Mouse (Mus musculus): ENCODE measurements at regions not wholly inside any gene's neighbourhood (a gene's known extent, or its start where the extent isn't known, plus 50 kb on each side); places are given as distances from the start of the nearest gene placed in this dataset.

GRCm38 (mm10) chr10:67439844-67440243 is 95.4 kb upstream of the Egr2 start:
- Histone ChIP-seq H3K4me1 (no peaks in the 10 kb centered on the region), H3K27me3 (no peaks in the 10 kb centered on the region), H3K9me3 (no peaks in the 10 kb centered on the region), H3K9ac (no peak overlapping the region), H3K4me2 (replicated peaks) (no peak overlapping the region), H3K27ac (no peak overlapping the region), H3K36me3 (no peaks in the 10 kb centered on the region), H3K4me3 (no peak overlapping the region)
- no peak for ATAC-seq (ENCODE audit: insufficient number of reproducible peaks, insufficient read depth, low FRiP score, low TSS enrichment)
- WGBS, result 86% methylated on average over 5 of the region's 5 CpGs

GRCm38 (mm10) chr10:67441243-67441642 is 94.0 kb upstream of the Egr2 start:
- Histone ChIP-seq H3K27me3 (no peaks in the 10 kb centered on the region), H3K27ac (no peak overlapping the region), H3K4me2 (replicated peaks) (no peak overlapping the region), H3K9me3 (no peaks in the 10 kb centered on the region), H3K9ac (no peak overlapping the region), H3K36me3 (no peaks in the 10 kb centered on the region), H3K4me3 (no peak overlapping the region), H3K4me1 (no peaks in the 10 kb centered on the region)
- WGBS, result 45% methylated on average over 7 of the region's 7 CpGs
- no peak for ATAC-seq (ENCODE audit: insufficient number of reproducible peaks, insufficient read depth, low FRiP score, low TSS enrichment)

DNA sequence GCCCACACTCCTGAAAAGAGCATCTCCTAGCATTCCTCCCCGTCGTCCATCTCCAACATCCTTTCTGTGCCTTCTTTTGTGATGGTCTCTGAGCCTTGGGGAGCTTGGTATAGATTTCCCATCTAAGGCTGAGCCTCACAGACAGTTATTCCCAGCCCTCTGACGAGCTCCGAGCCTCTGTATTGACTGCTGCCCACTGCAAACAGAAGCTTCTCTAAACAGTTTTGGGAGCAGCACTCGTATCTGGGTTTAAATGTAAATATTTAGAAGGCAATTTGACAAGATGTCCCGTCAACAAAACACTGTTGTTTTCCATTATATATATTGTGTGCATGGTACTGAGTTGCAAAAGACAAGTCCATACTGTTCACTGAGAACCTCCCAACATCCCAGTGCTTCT is 86.4 kb upstream of the Egr2 start:
- Histone ChIP-seq H3K9me3 (no peaks in the 10 kb centered on the region), H3K4me2 (replicated peaks) (no peak overlapping the region), H3K9ac (no peak overlapping the region), H3K27me3 (no peaks in the 10 kb centered on the region), H3K4me3 (no peak overlapping the region), H3K27ac (no peak overlapping the region), H3K36me3 (no peaks in the 10 kb centered on the region), H3K4me1 (no peaks in the 10 kb centered on the region)
- ATAC-seq (ENCODE audit: insufficient number of reproducible peaks, insufficient read depth, low FRiP score, low TSS enrichment), result no peak
- WGBS, result 89% methylated on average over 6 of the region's 6 CpGs

DNA sequence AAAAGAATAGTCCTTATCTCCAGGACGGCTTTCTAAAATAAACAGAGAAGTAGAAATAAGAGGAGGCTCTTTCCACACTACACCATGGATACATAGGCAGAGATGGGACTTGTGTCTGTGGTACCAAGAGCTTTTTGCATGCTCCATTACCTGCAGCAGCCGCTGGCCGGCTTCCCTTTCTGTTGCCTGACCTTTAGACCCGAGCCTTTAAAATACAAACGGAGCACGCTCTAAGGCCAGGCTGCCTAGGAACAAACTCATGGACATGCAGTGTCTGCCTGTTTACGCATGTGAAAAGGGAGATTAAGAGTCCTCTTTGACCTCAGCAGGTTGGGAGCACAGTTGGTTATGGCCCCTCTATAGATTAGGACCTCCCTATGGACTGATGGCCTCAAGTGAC is 81.1 kb upstream of the Egr2 start:
- no peak overlapping the region for H3K9ac ChIP-seq
- no peak overlapping the region for H3K4me2 ChIP-seq (replicated peaks)
- no peak overlapping the region for H3K27ac ChIP-seq
- WGBS, result 50% methylated on average over 7 of the region's 7 CpGs
- H3K27me3 ChIP-seq, result no peaks in the 10 kb centered on the region
- no peaks in the 10 kb centered on the region for H3K9me3 ChIP-seq
- H3K4me1 ChIP-seq, result no peaks in the 10 kb centered on the region
- H3K36me3 ChIP-seq, result no peaks in the 10 kb centered on the region
- no peak for ATAC-seq (ENCODE audit: insufficient number of reproducible peaks, insufficient read depth, low FRiP score, low TSS enrichment)
- no peak overlapping the region for H3K4me3 ChIP-seq

DNA sequence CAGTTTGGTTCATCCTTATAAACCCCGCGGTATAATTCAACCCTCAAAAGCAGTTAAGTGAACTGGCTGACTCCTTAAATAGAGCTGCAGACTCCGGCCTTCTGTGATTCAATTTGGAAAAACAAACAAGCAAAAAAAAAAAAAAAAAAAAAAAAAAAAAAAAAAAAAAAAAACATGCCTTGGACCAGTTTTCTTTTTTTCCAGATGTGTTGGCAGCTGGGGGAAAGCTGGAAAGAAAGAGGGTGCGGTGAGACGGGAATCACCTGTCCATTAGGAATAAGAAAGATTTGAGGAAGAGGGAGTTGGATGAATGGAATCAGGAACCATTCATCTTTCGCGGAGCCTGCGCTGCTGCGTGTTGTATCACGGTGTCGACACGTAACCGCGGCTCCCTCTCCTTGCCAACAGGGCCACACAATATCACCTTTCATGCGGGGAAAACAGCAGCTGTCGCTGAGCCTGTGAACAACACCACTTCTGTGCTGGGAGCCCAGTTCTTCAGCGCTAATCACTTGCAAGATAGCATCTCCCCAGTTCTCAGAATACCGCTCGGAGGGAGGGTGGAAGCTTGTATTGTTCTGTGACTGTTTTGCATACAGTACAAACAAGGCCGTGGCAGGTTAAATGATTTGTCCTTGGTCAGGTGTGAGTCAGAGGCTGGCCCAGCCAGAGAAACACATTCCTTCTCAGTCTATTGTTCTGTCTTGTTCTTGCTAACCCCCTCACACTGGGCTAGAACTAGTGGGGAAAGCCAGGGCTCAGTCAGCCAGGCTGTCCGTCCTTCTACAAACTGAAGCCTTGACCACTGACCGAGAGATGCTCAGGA is 76.6 kb upstream of the Egr2 start:
- 21% methylated on average over 22 of the region's 22 CpGs for WGBS
- Histone ChIP-seq H3K9me3 (no peaks in the 10 kb centered on the region), H3K9ac (no peak overlapping the region), H3K4me3 (no peak overlapping the region), H3K4me1 (no peaks in the 10 kb centered on the region), H3K27ac (no peak overlapping the region), H3K4me2 (replicated peaks) (peak overlapping the region; percentile 28), H3K27me3 (no peaks in the 10 kb centered on the region), H3K36me3 (no peaks in the 10 kb centered on the region)
- peak; percentile 35; the same call in 1 of the 2 replicates for ATAC-seq (ENCODE audit: insufficient number of reproducible peaks, insufficient read depth, low FRiP score, low TSS enrichment)

DNA sequence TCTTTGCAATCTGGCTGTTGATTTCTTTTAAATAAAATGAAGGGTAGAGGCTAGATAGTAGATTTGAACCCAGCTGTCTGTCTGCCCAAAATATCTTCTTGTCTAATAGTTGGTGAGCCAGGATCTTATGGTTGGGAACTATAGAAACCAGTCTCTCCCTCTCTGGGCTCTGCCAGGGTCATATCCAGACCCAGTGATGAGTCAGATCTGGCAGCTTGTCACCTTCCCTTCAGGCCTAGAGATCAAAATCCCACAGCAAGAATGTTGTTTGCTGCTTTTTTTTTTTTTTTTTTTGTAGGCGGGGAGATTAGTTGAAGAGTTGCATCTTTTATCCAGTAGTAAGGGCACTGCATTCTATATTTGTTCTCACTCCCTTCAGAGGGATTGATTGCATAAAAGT is 74.0 kb upstream of the Egr2 start:
- Histone ChIP-seq H3K9me3 (no peaks in the 10 kb centered on the region), H3K27ac (no peak overlapping the region), H3K4me3 (no peak overlapping the region), H3K9ac (no peak overlapping the region), H3K27me3 (no peaks in the 10 kb centered on the region), H3K4me2 (replicated peaks) (no peak overlapping the region), H3K4me1 (no peaks in the 10 kb centered on the region), H3K36me3 (no peaks in the 10 kb centered on the region)
- 88% methylated on average over 1 of the region's 1 CpGs for WGBS
- no peak for ATAC-seq (ENCODE audit: insufficient number of reproducible peaks, insufficient read depth, low FRiP score, low TSS enrichment)

DNA sequence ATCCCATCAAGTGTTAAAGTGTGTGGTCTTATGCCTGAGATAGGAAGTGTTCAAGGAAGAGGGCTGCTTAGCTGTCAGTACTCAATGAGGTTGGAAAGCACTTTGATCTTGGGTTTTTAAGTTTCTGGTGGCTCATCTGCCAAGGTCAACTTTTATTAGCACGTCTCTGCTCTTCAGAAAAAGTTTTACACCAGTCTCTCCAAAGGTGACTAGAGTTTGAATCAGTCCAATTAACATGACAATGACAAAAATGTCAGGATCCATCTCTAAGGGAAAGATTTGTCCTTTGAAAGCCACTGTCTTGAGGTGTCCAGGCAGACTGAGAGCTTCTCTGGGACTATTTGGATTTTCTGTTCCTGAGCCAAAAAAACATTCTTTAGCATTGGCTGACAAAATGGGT is 73.4 kb upstream of the Egr2 start:
- Histone ChIP-seq H3K9ac (no peak overlapping the region), H3K27ac (no peak overlapping the region), H3K4me1 (no peaks in the 10 kb centered on the region), H3K4me2 (replicated peaks) (no peak overlapping the region), H3K9me3 (no peaks in the 10 kb centered on the region), H3K27me3 (no peaks in the 10 kb centered on the region), H3K36me3 (no peaks in the 10 kb centered on the region), H3K4me3 (no peak overlapping the region)
- no peak for ATAC-seq (ENCODE audit: insufficient number of reproducible peaks, insufficient read depth, low FRiP score, low TSS enrichment)
- 71% methylated on average over 1 of the region's 1 CpGs for WGBS

GRCm38 (mm10) chr10:67468724-67469123 is 66.6 kb upstream of the Egr2 start:
- no peaks in the 10 kb centered on the region for H3K36me3 ChIP-seq
- H3K9ac ChIP-seq, result no peak overlapping the region
- H3K4me1 ChIP-seq, result no peaks in the 10 kb centered on the region
- H3K9me3 ChIP-seq, result no peaks in the 10 kb centered on the region
- no peak overlapping the region for H3K4me3 ChIP-seq
- no peak overlapping the region for H3K27ac ChIP-seq
- no peak overlapping the region for H3K4me2 ChIP-seq (replicated peaks)
- H3K27me3 ChIP-seq, result no peaks in the 10 kb centered on the region
- WGBS, result 41% methylated on average over 8 of the region's 8 CpGs
- no peak for ATAC-seq (ENCODE audit: insufficient number of reproducible peaks, insufficient read depth, low FRiP score, low TSS enrichment)

DNA sequence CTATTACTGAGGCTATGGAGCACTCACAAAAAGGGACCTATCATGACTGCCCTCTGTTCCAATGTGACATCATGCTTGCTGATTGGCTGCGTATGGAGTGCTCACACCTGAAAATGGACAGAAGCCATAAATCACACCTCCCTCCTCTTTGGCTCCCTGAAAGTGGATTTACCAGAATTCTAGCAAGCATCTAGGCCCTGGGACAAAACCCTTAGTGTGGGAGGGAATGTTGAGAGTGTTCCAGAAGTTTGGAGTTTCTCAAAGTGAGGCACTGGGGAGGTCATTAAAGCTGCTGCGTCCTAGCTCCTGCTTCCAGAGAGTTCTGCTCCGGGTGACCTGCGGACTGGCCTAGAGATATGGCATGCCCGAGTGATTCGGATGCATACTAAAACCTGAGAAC is 62.3 kb upstream of the Egr2 start:
- Histone ChIP-seq H3K4me1 (no peaks in the 10 kb centered on the region), H3K4me3 (no peak overlapping the region), H3K9ac (no peak overlapping the region), H3K27ac (no peak overlapping the region), H3K9me3 (no peaks in the 10 kb centered on the region), H3K36me3 (no peaks in the 10 kb centered on the region), H3K27me3 (no peaks in the 10 kb centered on the region), H3K4me2 (replicated peaks) (no peak overlapping the region)
- no peak for ATAC-seq (ENCODE audit: insufficient number of reproducible peaks, insufficient read depth, low FRiP score, low TSS enrichment)
- 89% methylated on average over 6 of the region's 6 CpGs for WGBS

- Histone ChIP-seq H3K36me3 (no peaks in the 10 kb centered on the region), H3K9ac (no peak overlapping the region), H3K27me3 (no peaks in the 10 kb centered on the region), H3K4me3 (no peak overlapping the region), H3K27ac (no peak overlapping the region), H3K9me3 (no peaks in the 10 kb centered on the region), H3K4me2 (replicated peaks) (no peak overlapping the region), H3K4me1 (no peaks in the 10 kb centered on the region)
- ATAC-seq (ENCODE audit: insufficient number of reproducible peaks, insufficient read depth, low FRiP score, low TSS enrichment), result no peak
- 72% methylated on average over 2 of the region's 2 CpGs for WGBS
Measured at GRCm38 (mm10) chr10:67474336-67474735, 60.9 kb upstream of the Egr2 start.

GRCm38 (mm10) chr10:67482268-67482667 is 53.0 kb upstream of the Egr2 start:
- H3K9ac ChIP-seq, result no peak overlapping the region
- H3K27me3 ChIP-seq, result no peaks in the 10 kb centered on the region
- no peaks in the 10 kb centered on the region for H3K4me1 ChIP-seq
- no peaks in the 10 kb centered on the region for H3K36me3 ChIP-seq
- H3K4me2 ChIP-seq (replicated peaks), result no peak overlapping the region
- WGBS, result 70% methylated on average over 14 of the region's 14 CpGs
- H3K4me3 ChIP-seq, result no peak overlapping the region
- no peak overlapping the region for H3K27ac ChIP-seq
- ATAC-seq (ENCODE audit: insufficient number of reproducible peaks, insufficient read depth, low FRiP score, low TSS enrichment), result no peak
- H3K9me3 ChIP-seq, result no peaks in the 10 kb centered on the region

DNA sequence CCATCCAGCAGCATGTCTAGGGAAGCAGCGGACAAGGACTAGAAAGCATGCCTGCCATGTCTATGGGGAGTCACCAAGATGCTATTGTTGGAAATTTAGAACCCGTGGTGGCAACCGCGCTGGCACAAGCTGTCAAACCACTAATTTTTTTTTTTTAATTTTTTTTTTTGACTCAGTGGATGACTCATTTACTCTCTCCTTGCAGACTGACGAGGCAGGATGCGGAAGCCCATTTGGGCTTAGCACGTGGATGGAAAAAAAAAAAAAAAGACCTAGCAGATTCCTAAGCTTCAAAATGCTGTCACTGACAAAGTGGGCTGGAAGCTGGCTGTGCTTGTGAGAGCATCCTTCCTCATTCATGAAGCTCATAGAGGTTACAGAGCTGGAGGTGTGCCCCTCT is 51.9 kb upstream of the Egr2 start:
- H3K9me3 ChIP-seq, result no peaks in the 10 kb centered on the region
- no peak overlapping the region for H3K9ac ChIP-seq
- no peak overlapping the region for H3K27ac ChIP-seq
- H3K4me1 ChIP-seq, result no peaks in the 10 kb centered on the region
- H3K36me3 ChIP-seq, result no peaks in the 10 kb centered on the region
- no peak for ATAC-seq (ENCODE audit: insufficient number of reproducible peaks, insufficient read depth, low FRiP score, low TSS enrichment)
- H3K4me3 ChIP-seq, result no peak overlapping the region
- no peaks in the 10 kb centered on the region for H3K27me3 ChIP-seq
- H3K4me2 ChIP-seq (replicated peaks), result no peak overlapping the region
- WGBS, result 79% methylated on average over 7 of the region's 7 CpGs

Data from embryonic facial prominence, embryonic 12.5 days (tissue).